Mouse (Mus musculus) heart, postnatal 4 days (tissue): ENCODE data around the gene S100a3. TPM values are rescaled to one million over a fixed set of nuclear protein-coding genes. Genes with fewer than 3 reads are reported as not detected.

ENCODE experiments used
- DNase-seq: peaks from one replicate; pipeline ENCODE4 v3.0.0; 2021
- total RNA-seq, 2 experiments: library from RNA; stranded (reverse); gene quantifications; 2 replicates each; pipeline ENCODE4 v1.2.3; 2021

S100a3 gene
- not detected for total RNA-seq

DNA sequence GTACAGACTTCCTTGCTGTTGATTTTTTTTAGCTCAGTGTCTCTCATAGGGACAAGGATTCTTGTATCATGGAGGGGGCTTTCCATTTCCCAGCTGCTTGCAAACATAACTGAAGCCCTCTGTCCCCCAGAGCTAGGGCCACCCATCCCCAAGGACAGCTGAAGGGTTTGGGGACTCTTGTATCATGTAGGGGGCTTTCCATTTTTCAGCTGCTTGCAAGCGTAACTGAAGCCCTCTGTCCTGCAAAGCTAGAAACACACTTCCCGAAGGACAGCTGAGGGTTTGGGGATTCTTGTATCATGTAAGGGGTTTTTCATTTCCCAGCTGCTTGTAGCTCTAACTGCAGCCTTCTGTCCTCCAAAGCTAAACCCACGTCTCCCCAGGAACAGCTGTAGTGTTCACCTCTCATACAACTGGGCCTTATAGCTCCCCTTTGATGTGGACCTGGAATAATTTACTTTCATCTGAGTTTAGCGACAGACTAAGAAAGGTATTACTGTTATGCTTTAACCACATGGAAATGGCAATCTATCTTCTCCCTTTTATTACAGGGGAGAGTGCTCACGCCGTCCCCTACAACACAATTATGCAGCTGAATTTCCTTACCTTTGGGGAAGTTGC lies at the start of gene S100a3:
Gene S100a3, plus strand, starts transcription at position 571 of the 621 bp plus-strand sequence.
- DNase-seq: no peak

GRCm38 (mm10) chr3:90512276-90512675 lies 48.1 kb upstream of the S100a3 start:
- DNase-seq: no peak

DNA sequence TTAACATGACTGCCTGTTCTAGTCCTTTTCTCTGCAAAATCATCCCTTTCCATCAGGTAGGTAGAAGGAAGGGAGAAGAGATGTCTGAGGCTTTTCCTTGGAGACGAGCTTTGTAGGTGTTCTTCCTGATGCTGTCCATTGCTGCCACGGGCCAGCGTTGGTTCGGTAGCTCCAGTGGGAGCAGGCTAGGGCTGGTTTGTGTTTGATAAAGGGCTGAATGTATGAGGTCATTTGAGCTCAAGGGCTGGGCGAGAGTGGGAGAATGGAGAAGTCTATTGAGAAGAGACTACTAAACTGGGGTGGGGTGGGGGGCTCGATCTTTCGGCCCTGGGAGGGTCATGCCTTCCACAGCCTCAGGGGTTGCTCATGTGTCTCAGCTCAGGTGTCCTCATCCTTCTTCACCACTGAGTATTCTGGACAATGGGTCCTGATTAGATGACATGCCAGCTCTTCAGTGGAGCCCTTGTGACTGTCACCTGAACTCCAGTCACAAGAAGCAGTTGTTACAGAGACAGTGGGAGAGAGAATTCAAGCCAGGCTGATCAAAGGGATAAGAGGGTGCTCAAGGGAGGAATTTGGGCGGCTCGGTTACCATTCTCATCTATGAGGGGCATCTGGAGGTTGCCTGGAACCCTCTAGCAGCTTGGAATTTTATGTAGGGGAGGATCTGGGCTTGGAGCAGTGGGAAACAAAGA lies 47.3 kb upstream of the S100a3 start:
- DNase-seq: no peak

DNA sequence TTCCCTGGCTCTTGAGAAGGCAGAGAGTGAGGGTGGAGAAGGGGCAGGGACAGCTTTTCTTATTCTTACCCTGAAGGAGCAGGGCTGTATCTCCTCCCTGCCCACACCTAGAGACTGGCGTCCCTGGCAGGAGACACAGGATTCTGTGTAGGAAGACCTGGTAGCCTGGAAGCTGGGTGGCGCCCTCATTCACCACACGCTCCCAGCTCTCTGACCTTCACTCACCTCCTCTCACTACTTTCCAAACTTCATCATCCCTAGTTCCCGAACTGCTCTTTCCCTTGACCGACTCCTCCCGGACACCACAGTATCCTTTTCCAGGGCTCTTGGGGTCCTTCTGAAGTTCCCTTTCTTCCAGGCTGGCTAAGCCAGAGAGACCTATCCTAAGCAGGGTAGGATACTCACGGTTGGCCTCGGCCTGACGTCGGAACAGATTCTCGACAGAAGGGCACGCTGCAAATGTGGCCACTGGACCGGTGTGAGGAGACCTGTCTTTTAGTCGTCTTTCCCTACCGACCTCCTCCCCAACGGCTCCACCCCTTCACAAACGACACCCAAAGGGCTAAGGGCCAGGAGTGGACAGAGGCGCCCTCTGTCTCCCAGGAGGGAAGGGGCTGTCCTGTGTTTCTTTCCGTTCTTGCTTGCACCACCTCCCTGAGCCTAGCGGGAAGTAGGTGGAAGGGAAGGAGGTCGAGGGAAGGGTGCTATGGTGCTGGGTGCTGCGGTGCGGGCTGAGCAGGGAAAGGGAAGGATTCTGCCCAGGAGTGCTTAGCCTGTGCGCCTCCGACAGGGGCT lies 46.4 kb upstream of the S100a3 start, which contains the start of the genes S100a1 and S100a13:
Gene S100a1, minus strand, starts transcription at position 597 of the 795 bp plus-strand sequence.
Gene S100a13, plus strand, starts transcription at position 640 of the 795 bp plus-strand sequence.
- peak; percentile 80 for DNase-seq

- DNase-seq: peak; percentile 80
Observed at GRCm38 (mm10) chr3:90514691-90515090, 45.7 kb upstream of the S100a3 start.

DNA sequence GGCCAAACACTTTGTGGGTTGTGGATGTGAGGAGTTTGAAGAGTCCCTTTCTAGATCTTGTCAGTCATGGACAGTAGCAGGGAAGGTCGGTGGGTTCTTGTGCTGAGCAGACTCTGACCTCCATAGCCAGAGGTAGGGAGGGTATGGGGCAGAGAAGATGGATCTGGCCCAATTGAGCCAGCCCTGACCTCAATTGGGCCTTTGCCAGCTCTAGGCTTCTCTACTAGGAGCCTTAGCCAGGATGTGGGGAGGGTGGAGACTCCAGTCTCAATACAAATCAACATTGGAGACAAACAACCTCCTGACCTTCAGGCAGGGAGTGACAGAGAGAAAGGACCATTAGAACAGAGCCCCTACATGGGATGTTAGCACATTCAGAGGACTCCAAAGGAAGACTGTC lies 45.1 kb upstream of the S100a3 start:
- DNase-seq: peak; percentile 49

GRCm38 (mm10) chr3:90515789-90516188 lies 44.6 kb upstream of the S100a3 start:
- DNase-seq: no peak

DNA sequence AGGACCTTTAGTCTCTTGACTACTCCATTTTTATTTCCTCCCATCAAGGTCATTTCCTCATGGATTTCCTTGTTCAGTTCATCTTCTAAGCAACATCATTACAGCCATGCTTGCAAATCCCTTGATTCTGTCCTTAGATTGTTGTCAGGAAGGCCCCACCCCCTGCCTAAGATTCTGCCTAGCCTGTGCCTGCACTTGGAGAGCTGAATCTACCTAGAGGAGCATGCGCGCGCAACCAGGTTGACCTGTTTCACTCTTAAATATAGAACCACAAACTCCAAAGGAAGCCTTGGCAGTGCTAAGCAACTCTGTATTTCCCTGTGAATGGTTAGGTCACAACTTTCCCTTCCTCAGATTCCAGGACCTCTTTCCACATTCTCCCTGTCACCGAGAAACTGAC lies 42.7 kb upstream of the S100a3 start:
- no peak for DNase-seq

DNA sequence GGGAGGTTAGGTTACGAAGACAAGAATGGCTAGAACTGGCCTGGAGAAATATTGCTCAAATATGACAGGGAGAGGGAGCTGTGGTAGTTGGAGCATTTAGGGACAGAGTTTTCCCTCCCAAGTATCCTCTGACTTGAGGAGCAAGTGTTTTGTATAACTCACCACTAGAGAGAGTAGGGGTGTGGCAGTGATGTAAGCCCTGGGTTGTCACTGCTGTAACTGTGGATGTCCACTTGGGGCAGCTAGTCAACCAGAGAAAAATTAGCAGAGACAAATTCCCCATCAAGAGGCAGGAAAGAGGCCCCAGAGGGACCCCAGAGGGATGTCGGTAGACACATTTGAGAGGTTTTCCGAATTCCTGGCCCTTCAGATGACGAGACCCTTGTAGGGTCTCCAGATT lies 35.0 kb upstream of the S100a3 start:
- peak; percentile 61 for DNase-seq

DNA sequence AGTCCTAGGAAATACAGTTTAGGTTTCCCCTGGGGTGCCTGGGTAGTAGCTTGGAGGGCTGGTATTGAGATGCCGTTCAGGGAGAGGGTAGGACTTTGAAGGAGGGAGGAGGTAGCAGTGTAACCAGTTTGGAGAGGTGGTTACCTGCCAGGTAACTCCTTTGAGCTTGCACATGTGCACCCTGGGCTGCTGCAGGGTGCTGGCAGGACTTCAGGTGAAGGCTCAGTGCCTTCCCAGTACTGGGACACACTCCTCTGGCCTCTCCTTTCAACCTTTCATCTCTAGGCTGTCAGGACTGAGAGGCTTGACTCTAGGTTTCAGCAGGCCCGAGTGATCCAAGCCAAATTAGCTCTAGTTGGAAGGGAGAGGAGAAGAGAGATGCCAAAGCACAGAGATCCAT lies 34.3 kb upstream of the S100a3 start:
- DNase-seq: no peak

GRCm38 (mm10) chr3:90526580-90526979 lies 33.8 kb upstream of the S100a3 start, which contains the start of gene S100a14:
Gene S100a14 (plus strand): TSS chr3:90526856.
- no peak for DNase-seq

GRCm38 (mm10) chr3:90527291-90527873 lies 33.0 kb upstream of the S100a3 start:
- no peak for DNase-seq

GRCm38 (mm10) chr3:90531713-90532112 lies 28.7 kb upstream of the S100a3 start:
- DNase-seq: no peak

DNA sequence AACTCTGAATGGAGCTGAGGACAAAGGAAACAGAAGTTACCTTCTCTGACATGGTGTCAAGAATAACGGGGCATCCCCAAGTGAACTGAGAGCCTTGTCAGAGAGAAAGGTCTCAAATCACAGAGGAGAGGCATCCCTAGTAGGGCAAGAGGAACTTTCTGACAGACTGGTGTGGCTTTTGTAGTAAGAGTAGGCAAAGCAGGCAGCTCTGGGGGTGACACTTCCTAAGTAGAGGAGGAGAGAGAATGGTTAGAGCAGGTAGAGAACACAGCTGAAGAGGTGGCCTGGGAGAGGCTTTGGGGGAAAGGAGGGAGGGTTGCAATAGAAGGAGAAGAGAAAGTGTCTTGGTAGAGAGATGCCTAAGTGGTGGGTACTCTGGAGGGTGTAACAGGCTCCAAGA lies 24.9 kb upstream of the S100a3 start:
- DNase-seq: no peak

DNA sequence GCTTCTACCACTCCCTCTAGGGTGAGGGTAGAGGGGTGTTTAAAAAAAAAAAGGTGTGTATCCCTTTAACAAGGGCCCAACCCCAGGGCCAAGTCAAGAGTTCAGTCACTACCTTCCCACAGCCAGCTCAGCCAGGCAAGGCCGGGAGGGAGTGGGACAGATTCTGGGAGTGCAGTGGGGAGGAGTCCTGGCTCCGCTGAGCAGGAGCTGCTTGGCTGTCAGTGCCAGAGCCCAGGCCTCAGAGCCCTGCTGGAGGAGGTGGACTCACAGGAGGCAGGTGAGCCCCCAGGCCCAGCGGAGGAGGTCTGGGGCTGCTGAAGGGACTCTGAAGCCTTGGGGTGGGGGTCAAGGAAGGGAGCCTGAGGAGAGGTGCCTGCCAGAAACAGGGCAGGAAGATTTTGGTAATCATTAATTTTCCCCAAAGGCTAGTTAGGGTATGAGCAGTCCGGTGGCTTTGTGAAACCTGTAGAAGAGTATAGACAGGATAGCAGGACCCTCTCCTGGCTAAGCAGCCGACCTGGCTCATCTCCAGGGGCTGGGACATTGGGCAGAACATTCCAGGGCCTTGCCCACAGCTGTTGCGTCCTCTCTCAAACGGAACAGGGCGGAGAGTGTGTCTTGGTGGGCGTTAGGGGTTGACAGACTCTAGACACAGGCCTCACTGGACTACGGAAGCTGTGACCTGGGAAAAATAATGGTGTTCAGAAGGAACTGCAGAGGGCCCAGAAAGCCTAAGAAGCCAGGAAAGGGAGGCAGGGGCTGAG lies 23.1 kb upstream of the S100a3 start, which contains the start of gene S100a16:
Gene S100a16, plus strand, starts transcription at position 114 of the 764 bp plus-strand sequence.
- DNase-seq: peak; percentile 84

DNA sequence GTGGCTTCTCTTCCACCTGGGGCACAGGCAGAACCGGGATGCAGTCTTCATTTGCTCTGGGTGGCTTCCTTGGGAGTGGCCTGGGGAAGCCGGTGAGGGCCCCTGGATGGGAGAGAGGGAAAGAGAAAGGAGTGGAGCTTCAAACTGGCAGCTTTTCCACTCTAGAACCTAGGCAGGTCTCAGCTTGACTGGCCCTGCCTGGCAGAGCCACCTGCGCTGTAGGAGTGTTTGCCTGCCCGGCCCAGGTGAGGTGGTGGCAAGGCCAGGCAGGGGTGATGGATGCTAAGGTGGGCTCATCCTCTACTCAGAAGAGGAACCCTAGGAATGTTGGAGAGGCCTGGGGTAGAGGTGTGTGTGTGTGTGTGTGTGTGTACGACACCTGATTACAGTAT lies 22.5 kb upstream of the S100a3 start:
- no peak for DNase-seq

GRCm38 (mm10) chr3:90540904-90541303 lies 19.5 kb upstream of the S100a3 start:
- DNase-seq: peak; percentile 51

- peak; percentile 29 for DNase-seq
Observed at GRCm38 (mm10) chr3:90549676-90550420, 10.5 kb upstream of the S100a3 start.

DNA sequence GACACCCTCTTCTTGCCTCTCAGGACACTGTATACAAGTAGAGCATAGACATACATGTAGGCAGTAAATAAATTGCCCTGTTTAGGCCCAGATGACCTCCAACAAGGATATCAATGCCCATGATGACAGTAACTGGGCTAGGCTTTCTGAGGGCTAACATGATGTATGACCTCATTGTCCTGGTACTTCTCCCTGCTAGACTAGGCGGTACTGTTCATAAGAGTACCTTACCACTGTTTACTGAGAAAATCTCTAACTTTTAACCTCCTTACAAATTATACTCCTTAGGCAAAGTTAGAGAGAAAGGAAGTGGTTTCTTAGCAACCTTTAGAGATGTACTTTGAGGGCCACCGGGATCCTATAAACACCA lies 10.0 kb upstream of the S100a3 start:
- no peak for DNase-seq

DNA sequence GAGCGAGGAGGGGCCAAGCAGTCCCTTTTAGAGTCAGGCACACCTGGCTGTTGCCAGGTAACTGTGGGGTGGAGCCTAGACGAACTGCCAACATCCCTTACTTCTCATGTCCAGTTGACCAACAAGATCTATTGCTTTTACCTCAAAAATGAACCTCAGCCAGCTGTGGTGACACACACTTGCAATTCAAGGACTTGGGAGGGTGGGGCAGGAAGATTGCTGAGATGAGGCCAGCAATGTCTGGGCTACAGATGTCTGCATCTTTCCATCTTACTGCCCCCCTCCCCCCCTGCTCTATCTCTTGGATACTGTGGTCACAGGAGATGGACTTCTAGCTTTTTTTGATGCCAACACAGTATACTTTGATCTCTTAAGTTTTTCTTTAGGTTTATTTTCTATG lies 8.1 kb upstream of the S100a3 start:
- no peak for DNase-seq

DNA sequence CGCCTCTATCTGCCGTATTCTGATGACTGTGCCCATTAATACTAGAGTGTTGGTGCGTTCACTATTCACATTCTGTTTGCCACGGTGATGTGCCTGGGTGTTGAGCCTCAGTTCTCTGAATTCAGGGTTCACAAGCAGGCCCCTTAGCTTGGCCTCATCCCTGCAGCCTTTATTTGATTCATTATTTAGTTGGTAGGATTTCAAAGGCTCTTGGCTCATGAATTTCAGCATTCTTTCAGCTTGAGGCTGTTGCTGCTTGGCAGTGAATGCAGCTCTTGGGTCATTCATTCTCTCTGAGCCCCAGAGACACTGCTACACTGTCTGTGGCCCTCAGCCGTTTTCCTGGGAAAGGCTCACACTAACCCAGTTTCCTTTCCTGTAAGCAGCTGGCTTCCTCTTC lies 4.4 kb upstream of the S100a3 start:
- DNase-seq: peak; percentile 44
